Mouse (Mus musculus): ENCODE data around the gene Mapk1ip1. TPM values are rescaled to one million over a fixed set of nuclear protein-coding genes. Genes with fewer than 3 reads are reported as not detected.

The Mapk1ip1 gene
- polyA plus RNA-seq (2015; fragmentation: Nextera tagmentation; extraction: Ambion mirVana), result 14.5 and 15.3 TPM in 2 replicates

- H3K27me3 ChIP-seq, result no peaks in the 10 kb centered on the region
- peak within 1 kb of the TSS; percentile 71 for H3K4me3 ChIP-seq (replicated peaks)
- under 1% methylated on average over 51 of the region's 51 CpGs for WGBS
- no peaks in the 10 kb centered on the region for H3K9me3 ChIP-seq (replicated peaks)
- ATAC-seq (replicated peaks; ENCODE audit: low FRiP score), result peak; percentile 96
- peak within 1 kb of the TSS; percentile 94 for H3K9ac ChIP-seq
- peak within 1 kb of the TSS; percentile 81 for H3K4me2 ChIP-seq
- H3K27ac ChIP-seq, result peak within 1 kb of the TSS; percentile 97
- peaks cover 42% of the 10 kb centered on the region for H3K4me1 ChIP-seq
- H3K36me3 ChIP-seq, result peaks cover 13% of the 10 kb centered on the region
Measured at GRCm38 (mm10) chr7:138845544-138846391, at the start of gene Mapk1ip1, which contains the start of gene Ppp2r2d. TSS of gene Mapk1ip1 (minus strand) at chr7:138846273. TSS of gene Ppp2r2d (plus strand) at chr7:138846079.

DNA sequence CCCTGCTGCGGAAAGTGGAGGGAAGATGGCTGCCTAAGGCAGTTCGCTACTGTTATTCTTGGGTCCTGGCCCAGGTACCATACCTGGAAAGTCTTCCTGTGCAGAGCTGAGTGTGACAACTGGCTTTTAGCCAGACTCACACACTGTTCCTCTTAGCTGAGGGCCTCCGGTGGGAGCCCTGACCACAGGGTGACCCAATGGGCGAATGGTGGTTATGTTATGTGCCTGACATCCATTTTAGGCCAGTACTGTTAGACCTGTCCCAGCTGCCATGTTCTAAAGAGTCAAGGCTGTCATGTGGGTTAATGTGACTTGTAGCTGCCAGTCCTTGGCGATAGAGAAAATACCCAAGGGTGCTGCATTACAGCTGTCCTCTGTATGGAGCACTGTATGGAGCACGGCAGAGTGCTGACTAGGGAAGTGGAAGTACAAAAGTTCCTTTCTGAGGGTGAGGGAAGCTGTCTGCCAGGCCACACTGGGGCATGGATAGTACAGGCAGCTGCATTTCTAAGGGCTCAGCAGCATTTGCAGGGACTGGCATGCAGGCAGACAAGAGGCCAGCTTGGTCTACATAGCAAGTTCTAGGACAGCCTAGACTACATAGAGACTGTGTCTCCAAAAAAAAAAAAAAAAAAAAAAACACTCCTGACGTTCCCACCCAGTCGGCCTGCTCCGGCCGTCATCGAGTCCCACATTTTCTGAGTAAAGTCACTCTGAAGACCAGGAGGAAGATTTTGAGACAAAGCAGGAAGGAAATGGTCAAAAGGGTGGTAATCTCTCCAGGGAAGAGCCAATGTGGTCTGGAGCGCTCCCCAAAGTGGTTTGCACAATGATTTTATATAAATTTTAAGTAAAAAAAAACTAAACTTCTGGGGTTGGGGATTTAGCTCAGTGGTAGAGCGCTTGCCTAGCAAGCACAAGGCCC is 39.6 kb upstream of the Mapk1ip1 start:
- WGBS, result 85% methylated on average over 12 of the region's 13 CpGs
- Histone ChIP-seq H3K9ac (no peak overlapping the region), H3K4me3 (replicated peaks) (no peak overlapping the region), H3K4me1 (no peaks in the 10 kb centered on the region), H3K4me2 (no peak overlapping the region), H3K36me3 (peaks cover 52% of the 10 kb centered on the region), H3K9me3 (replicated peaks) (no peaks in the 10 kb centered on the region), H3K27ac (no peak overlapping the region), H3K27me3 (no peaks in the 10 kb centered on the region)
- ATAC-seq (replicated peaks; ENCODE audit: low FRiP score), result no peak

DNA sequence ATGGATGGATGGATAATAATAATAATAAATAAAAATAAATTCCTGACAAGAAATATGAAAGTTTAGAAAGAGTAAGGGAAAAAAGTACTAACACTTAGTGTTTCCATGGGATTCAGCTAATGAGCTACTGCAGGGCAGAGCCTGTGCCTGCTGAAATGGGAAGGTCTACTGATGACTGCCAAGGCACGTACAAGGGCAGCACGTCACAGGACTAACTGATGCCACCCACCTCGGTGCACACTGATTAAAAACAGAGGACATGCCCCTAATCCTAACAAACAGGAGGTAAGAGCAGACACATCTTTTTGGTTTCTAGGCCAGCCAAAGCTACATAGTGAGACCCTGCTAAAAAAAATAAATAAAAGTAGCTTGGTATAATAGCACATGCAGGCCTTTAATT is 37.7 kb upstream of the Mapk1ip1 start:
- Histone ChIP-seq H3K9ac (no peak overlapping the region), H3K27me3 (no peaks in the 10 kb centered on the region), H3K4me3 (replicated peaks) (no peak overlapping the region), H3K4me1 (no peaks in the 10 kb centered on the region), H3K9me3 (replicated peaks) (no peaks in the 10 kb centered on the region), H3K36me3 (peaks cover 71% of the 10 kb centered on the region), H3K4me2 (no peak overlapping the region), H3K27ac (no peak overlapping the region)
- no peak for ATAC-seq (replicated peaks; ENCODE audit: low FRiP score)
- WGBS, result 95% methylated on average over 3 of the region's 3 CpGs

- Histone ChIP-seq H3K9me3 (replicated peaks) (no peaks in the 10 kb centered on the region), H3K27ac (no peak overlapping the region), H3K36me3 (peaks cover 99% of the 10 kb centered on the region), H3K4me2 (no peak overlapping the region), H3K4me1 (no peaks in the 10 kb centered on the region), H3K9ac (no peak overlapping the region), H3K4me3 (replicated peaks) (no peak overlapping the region), H3K27me3 (no peaks in the 10 kb centered on the region)
- no peak for ATAC-seq (replicated peaks; ENCODE audit: low FRiP score)
- WGBS, result 86% methylated on average over 3 of the region's 3 CpGs
Measured at GRCm38 (mm10) chr7:138875031-138875430, 29.0 kb upstream of the Mapk1ip1 start.

DNA sequence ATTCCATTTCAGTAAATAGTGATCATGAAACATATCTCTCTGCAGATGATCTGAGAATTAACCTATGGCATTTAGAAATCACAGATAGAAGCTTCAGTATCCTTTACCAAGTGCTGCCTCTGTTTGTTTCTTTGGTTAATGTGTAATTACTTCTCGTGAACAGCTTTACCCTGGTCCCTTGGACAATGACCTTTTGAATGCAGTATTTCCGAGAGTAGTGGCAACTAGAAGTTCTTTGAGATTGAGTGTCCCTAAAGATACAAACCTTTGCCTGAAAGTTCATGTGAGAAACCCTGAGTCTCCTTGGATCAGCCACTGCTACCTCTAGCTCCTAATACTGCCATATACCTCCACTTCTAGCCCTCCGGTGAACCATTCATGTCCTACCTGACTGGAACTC is 26.9 kb upstream of the Mapk1ip1 start:
- H3K36me3 ChIP-seq, result peaks cover 97% of the 10 kb centered on the region
- H3K27ac ChIP-seq, result 0 out of 2 replicates have a peak overlapping the region, but pooled peaks have one; percentile 34
- no peak overlapping the region for H3K9ac ChIP-seq
- H3K27me3 ChIP-seq, result no peaks in the 10 kb centered on the region
- no peak for ATAC-seq (replicated peaks; ENCODE audit: low FRiP score)
- H3K9me3 ChIP-seq (replicated peaks), result no peaks in the 10 kb centered on the region
- no peak overlapping the region for H3K4me3 ChIP-seq (replicated peaks)
- no peaks in the 10 kb centered on the region for H3K4me1 ChIP-seq
- WGBS, result 84% methylated on average over 3 of the region's 3 CpGs
- no peak overlapping the region for H3K4me2 ChIP-seq

- Histone ChIP-seq H3K36me3 (peaks cover 55% of the 10 kb centered on the region), H3K4me3 (replicated peaks) (no peak overlapping the region), H3K4me1 (no peaks in the 10 kb centered on the region), H3K9me3 (replicated peaks) (no peaks in the 10 kb centered on the region), H3K27me3 (no peaks in the 10 kb centered on the region), H3K27ac (no peak overlapping the region), H3K9ac (no peak overlapping the region), H3K4me2 (no peak overlapping the region)
- WGBS, result 90% methylated on average over 4 of the region's 4 CpGs
- no peak for ATAC-seq (replicated peaks; ENCODE audit: low FRiP score)
Measured at GRCm38 (mm10) chr7:138868316-138868715, 22.2 kb upstream of the Mapk1ip1 start.

- no peak for ATAC-seq (replicated peaks; ENCODE audit: low FRiP score)
- no peak overlapping the region for H3K27ac ChIP-seq
- WGBS, result 80% methylated on average over 6 of the region's 6 CpGs
- no peak overlapping the region for H3K4me2 ChIP-seq
- no peak overlapping the region for H3K4me3 ChIP-seq (replicated peaks)
- H3K4me1 ChIP-seq, result no peaks in the 10 kb centered on the region
- H3K27me3 ChIP-seq, result no peaks in the 10 kb centered on the region
- no peak overlapping the region for H3K9ac ChIP-seq
- H3K36me3 ChIP-seq, result peaks cover 45% of the 10 kb centered on the region
- H3K9me3 ChIP-seq (replicated peaks), result no peaks in the 10 kb centered on the region
Measured at GRCm38 (mm10) chr7:138867286-138867685, 21.2 kb upstream of the Mapk1ip1 start.

- no peaks in the 10 kb centered on the region for H3K27me3 ChIP-seq
- no peak overlapping the region for H3K4me2 ChIP-seq
- H3K9me3 ChIP-seq (replicated peaks), result no peaks in the 10 kb centered on the region
- no peak overlapping the region for H3K4me3 ChIP-seq (replicated peaks)
- no peak overlapping the region for H3K9ac ChIP-seq
- H3K36me3 ChIP-seq, result peaks cover 28% of the 10 kb centered on the region
- WGBS, result 100% methylated on average over 1 of the region's 1 CpGs
- no peaks in the 10 kb centered on the region for H3K4me1 ChIP-seq
- no peak for ATAC-seq (replicated peaks; ENCODE audit: low FRiP score)
- no peak overlapping the region for H3K27ac ChIP-seq
Measured at GRCm38 (mm10) chr7:138864776-138865175, 18.7 kb upstream of the Mapk1ip1 start.

GRCm38 (mm10) chr7:138863950-138864572 is 18.0 kb upstream of the Mapk1ip1 start:
- Histone ChIP-seq H3K9me3 (replicated peaks) (no peaks in the 10 kb centered on the region), H3K27ac (no peak overlapping the region), H3K9ac (no peak overlapping the region), H3K27me3 (no peaks in the 10 kb centered on the region), H3K4me3 (replicated peaks) (no peak overlapping the region), H3K36me3 (peaks cover 21% of the 10 kb centered on the region), H3K4me2 (no peak overlapping the region), H3K4me1 (no peaks in the 10 kb centered on the region)
- 66% methylated on average over 3 of the region's 3 CpGs for WGBS
- ATAC-seq (replicated peaks; ENCODE audit: low FRiP score), result no peak

GRCm38 (mm10) chr7:138856670-138857069 is 10.6 kb upstream of the Mapk1ip1 start:
- no peak for ATAC-seq (replicated peaks; ENCODE audit: low FRiP score)
- H3K4me3 ChIP-seq (replicated peaks), result no peak overlapping the region
- 0 out of 2 replicates have a peak, but pooled peaks cover 2% of the 10 kb centered on the region for H3K4me1 ChIP-seq
- no peaks in the 10 kb centered on the region for H3K9me3 ChIP-seq (replicated peaks)
- WGBS, result 48% methylated on average over 2 of the region's 2 CpGs
- peaks cover 58% of the 10 kb centered on the region for H3K36me3 ChIP-seq
- no peaks in the 10 kb centered on the region for H3K27me3 ChIP-seq
- no peak overlapping the region for H3K27ac ChIP-seq
- H3K4me2 ChIP-seq, result no peak overlapping the region
- no peak overlapping the region for H3K9ac ChIP-seq

- Histone ChIP-seq H3K27ac (no peak overlapping the region), H3K36me3 (peaks cover 66% of the 10 kb centered on the region), H3K4me3 (replicated peaks) (no peak overlapping the region), H3K9me3 (replicated peaks) (no peaks in the 10 kb centered on the region), H3K9ac (no peak overlapping the region), H3K4me1 (0 out of 2 replicates have a peak, but pooled peaks cover 2% of the 10 kb centered on the region), H3K27me3 (no peaks in the 10 kb centered on the region), H3K4me2 (no peak overlapping the region)
- ATAC-seq (replicated peaks; ENCODE audit: low FRiP score), result no peak
- 88% methylated on average over 2 of the region's 2 CpGs for WGBS
Measured at GRCm38 (mm10) chr7:138854201-138854600, 8.1 kb upstream of the Mapk1ip1 start.
